Mouse (Mus musculus) ES-CJ7 (cell line): ENCODE data around the gene Cort.
"Not testable (repeated sequence)": the region's sequence is repeated elsewhere in the genome, so short reads cannot be mapped to it uniquely, and the experiment has no call there.

Source experiments
- DNase-seq: peaks from one replicate; pipeline ENCODE4 v3.0.0; 2011; ENCODE audit warnings: low read depth, low spot score

Cort gene

GRCm38 (mm10) chr4:149148084-149148483, 21.5 kb upstream of the Cort start:
- DNase-seq, result no peak

DNA sequence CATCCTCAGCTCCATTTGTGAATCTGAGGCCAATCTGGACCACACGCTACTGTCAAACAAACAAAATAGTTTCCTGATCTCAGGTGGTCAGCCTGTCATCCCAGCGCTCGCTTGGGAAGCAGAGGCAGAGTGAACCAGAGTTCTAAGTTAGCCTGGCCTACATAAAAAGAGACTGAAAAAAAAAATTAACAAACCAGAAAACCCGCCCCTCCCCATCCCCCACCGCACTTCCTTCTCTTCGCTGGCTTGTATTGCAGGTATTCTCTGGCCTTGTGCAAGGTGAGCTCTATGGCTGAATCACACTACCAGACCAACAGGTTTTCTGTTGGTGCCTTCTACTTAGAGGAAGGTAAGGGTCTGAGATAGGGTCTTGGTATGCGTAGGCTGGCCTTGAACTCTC, 21.0 kb upstream of the Cort start:
- no peak for DNase-seq

DNA sequence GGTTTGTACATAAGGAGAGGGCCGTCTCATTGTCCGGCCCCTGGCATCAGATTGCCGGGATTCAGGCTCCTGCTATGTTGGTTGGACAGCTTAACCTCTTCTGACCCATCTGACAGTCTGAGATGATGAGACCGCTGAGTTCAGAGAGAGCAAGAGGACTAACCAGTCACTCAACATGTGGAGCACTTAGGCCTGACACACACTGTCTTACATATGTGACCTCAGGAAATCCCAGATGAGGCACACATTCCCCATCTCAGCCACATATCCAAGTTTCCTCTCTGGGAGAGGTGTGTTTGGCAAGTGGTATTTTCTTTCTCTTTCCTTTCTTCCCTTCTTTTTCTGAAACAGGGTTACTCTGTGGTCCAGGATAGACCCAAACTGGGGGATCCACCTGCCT, 18.6 kb upstream of the Cort start:
- DNase-seq, result no peak

GRCm38 (mm10) chr4:149144459-149144858, 17.9 kb upstream of the Cort start:
- DNase-seq, result peak; percentile 77

- no peak for DNase-seq
Observed at GRCm38 (mm10) chr4:149143594-149143993, 17.0 kb upstream of the Cort start.

GRCm38 (mm10) chr4:149138515-149138914, 12.0 kb upstream of the Cort start:
- DNase-seq, result no peak

- peak; percentile 93 for DNase-seq
Observed at GRCm38 (mm10) chr4:149136982-149137770, 10.6 kb upstream of the Cort start, which contains the start of gene Cenps. Cenps (minus strand) TSS chr4:149137629.

DNA sequence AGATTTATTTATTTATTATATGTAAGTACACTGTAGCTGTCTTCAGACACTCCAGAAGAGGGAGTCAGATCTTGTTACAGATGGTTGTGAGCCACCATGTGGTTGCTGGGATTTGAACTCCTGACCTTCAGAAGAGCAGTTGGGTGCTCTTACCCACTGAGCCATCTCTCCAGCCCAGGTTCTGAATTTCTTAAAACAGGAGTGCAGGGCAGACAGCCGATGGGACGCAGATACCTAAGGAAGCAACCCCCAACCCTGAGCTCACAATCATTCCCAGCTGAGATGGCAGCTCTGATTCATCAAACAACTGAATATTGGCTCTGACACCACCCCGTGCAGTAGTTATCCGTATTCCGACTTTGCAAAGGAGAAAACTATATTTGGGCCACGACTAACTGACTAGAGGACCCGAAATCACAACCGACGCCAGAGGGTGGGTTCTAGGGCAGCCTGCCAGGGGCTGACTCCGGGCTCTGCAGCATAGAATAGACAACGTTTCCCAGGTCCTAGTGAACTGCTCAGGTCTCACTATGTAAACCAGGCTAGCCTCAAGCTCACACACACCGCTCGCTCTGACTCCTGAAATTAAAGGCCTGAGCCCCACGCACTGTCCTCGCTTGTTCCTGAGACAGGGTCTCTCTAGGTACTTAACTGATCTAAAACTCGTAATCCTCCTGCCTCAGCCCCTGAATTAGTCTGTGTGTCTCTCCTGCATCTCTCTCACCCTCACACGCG, 9.7 kb upstream of the Cort start:
- no peak for DNase-seq

GRCm38 (mm10) chr4:149133395-149133794, 6.8 kb upstream of the Cort start:
- no peak for DNase-seq

GRCm38 (mm10) chr4:149131789-149132565, 5.4 kb upstream of the Cort start:
- no peak for DNase-seq

- DNase-seq, result no peak
Observed at GRCm38 (mm10) chr4:149131021-149131752, 4.6 kb upstream of the Cort start.

- DNase-seq, result no peak
Observed at GRCm38 (mm10) chr4:149128467-149128866, 1.9 kb upstream of the Cort start.

DNA sequence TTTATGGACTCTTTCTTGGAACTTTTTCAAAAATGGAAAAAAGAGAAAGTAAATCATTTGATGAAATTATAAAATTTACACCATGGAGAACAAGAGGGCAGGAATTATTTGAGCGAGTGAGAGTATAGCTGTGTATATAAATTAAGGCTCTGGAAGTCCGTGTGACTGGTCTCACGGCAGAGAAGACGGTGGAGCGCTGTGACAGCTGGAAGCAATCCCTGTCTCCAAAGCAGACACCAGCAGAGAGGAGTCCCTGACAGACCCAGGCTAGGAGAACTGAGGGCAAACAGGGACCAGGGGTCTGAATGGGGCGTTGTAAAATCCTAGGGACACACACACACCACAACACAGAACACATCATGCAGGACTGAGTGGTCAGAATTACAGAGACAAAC, 451 bp downstream of the Cort start:
- no peak for DNase-seq

DNA sequence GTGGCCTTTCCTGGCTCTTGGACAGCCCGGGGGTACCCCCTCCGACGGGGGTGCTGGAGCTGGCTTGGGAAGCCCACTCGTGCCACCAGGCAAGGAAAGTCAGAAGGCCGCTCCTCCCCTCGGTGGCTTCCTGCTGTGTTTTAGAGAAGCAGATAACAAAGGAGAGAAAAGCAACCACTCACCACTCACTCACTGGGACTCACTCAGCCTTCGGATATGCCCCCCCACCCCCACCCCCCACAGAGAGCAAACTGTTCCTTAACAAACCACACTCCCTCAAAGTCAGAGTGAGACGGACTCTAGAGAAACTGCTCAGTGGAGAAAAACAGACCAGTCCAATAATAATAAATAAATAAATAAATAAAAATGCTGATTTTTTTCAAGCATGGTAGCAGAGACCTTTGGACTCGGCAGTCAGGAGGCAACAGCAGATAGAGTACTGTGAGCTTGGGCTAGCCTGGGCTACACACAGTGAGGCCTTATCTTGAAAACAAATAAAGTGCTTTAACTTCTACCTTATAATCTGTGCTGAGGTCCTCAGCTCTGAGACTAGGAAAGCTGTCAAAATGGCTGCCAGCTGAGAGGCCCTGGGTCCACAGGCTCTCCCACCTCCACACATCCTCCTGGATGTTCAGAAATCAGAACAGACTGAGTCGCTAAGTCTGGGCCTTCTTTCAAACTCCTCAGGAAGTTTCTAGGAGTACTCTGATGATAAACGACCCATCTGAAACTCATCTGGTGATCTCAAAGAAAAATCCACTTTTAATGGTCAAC, 1.0 kb downstream of the Cort start:
- peak; percentile 82 for DNase-seq

DNA sequence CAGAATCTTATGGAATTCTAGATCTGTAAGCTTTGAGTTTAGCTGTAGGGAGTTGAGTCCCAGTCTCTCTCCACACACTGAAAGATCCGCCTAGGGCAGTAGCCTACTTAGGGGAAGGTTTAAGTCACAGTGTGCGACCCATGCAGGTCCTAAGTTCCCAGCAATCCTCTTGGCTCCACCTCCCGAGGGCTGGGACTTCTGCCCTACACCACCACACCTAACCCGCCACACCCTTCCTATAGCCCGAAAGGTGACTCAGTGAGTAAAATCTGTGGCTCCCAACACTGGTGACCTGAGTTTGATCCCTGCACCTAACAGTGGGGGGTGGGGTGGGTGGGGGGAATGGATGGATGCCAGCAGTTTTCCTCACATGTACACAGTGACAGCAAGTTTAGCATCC, 3.1 kb downstream of the Cort start:
- peak; percentile 89 for DNase-seq

- DNase-seq, result not testable (repeated sequence)
Observed at GRCm38 (mm10) chr4:149119978-149120562, 6.5 kb downstream of the Cort start.

- peak; percentile 93 for DNase-seq
Observed at GRCm38 (mm10) chr4:149103875-149104561, 22.5 kb downstream of the Cort start, which contains the start of gene Dffa. Dffa (plus strand) TSS chr4:149104146.

DNA sequence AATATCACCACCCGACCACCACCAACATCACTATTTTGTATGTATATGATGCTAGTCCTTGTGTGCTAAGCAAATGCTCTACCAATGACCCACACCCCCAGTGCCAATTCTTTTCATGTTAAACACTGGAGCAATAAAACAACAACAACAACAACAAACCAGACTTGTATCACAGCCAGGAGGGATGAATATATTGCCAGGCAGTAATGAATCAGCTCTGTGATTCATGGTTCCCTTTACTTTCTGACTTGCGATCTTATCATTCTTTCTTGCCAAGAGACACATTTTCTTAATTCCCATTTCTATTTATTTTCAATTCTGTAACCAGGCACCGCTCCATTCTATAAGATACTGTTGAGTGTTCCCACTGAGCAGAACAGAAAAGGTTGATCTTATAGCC, 25.1 kb downstream of the Cort start:
- DNase-seq, result no peak

DNA sequence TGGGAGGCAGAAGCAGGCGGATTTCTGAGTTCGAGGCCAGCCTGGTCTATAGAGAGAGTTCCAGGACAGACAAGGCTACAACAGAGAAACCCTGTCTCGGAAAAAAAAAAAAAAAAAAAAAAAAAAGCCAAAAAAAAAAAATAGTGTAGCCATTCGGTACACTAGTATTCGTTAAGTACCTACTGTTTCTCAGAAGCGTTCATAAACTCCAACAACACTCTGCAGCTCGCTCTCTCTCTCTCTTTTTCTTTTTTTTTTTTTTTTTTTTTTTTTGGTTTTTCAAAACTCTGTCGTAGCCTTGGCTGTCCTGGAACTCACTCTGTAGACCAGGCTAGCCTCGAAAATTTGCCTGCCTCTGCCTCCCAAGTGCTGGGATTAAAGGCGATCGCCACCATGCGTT, 26.1 kb downstream of the Cort start:
- not testable (repeated sequence) for DNase-seq
